Mouse (Mus musculus) hindbrain, embryonic 14.5 days (tissue): ENCODE data around the gene Zbed6. TPM values are rescaled to one million over a fixed set of nuclear protein-coding genes. Genes with fewer than 3 reads are reported as not detected.
A peak's percentile ranks its signal among the peaks of the same experiment; 100 is the strongest.

Source experiments
- ATAC-seq: fragments of 200-750 bp; cut with Nextera tagmentation; 2 replicates; pipeline ENCODE4 v1.8.0; 2017; ENCODE audit warnings: moderate number of reproducible peaks, mild to moderate bottlenecking, moderate TSS enrichment, moderate library complexity; ENCODE audit not compliant: low FRiP score
- DNase-seq: peaks from one replicate; pipeline ENCODE4 v3.0.0-alpha.2; 2015; ENCODE audit warnings: low spot score
- H3K27ac ChIP-seq: fragments of 300-500 bp; sonication (generic); 2 replicates; pipeline ENCODE4 v1.5.1; 2014; ENCODE audit warnings: mild to moderate bottlenecking, moderate library complexity
- H3K27me3 ChIP-seq: fragments of 300-500 bp; sonication (generic); 2 replicates; pipeline ENCODE4 v1.6.1; 2014; ENCODE audit warnings: mild to moderate bottlenecking, low read length, mixed read lengths; ENCODE audit not compliant: control insufficient read depth, insufficient read depth
- H3K36me3 ChIP-seq: fragments of 300-500 bp; sonication (generic); replicated peaks from 2 replicates; pipeline ENCODE4 v1.6.1; 2014; ENCODE audit not compliant: control insufficient read depth, insufficient read depth
- H3K4me1 ChIP-seq: fragments of 300-500 bp; sonication (generic); replicated peaks from 2 replicates; pipeline ENCODE4 v1.6.1; 2014; ENCODE audit warnings: antibody characterized with exemption, low read length, mixed read lengths; ENCODE audit not compliant: control insufficient read depth, insufficient read depth
- H3K4me2 ChIP-seq: fragments of 300-500 bp; sonication (generic); replicated peaks from 2 replicates; pipeline ENCODE4 v1.6.1; 2014; ENCODE audit warnings: mild to moderate bottlenecking, moderate library complexity
- H3K4me3 ChIP-seq: fragments of 300-500 bp; sonication (generic); replicated peaks from 2 replicates; pipeline ENCODE4 v1.5.1; 2014; ENCODE audit warnings: mild to moderate bottlenecking, low read length
- H3K9ac ChIP-seq: fragments of 300-500 bp; sonication (generic); 2 replicates; pipeline ENCODE4 v1.6.1; 2014
- H3K9me3 ChIP-seq: fragments of 300-500 bp; sonication (generic); 2 replicates; pipeline ENCODE4 v1.6.1; 2016; ENCODE audit warnings: low read length; ENCODE audit not compliant: control insufficient read depth
- WGBS: fragments of 180-500 bp; shearing (Covaris S2); extraction: QIAGEN DNeasy Blood & Tissue Kit; methylation state at CpG from one replicate; pipeline ENCODE4 v1.1.7; 2014; 5-methylcytosine and 5-hydroxymethylcytosine counted together
- polyA plus RNA-seq: library from polyadenylated mRNA; unstranded; fragments of >200 nt; fragmentation: Nextera tagmentation; extraction: Ambion mirVana; gene quantifications from 2 replicates; pipeline ENCODE4 v1.2.1, GENCODE M21; 2014

Gene Zbed6
- polyA plus RNA-seq, 1 experiment from 2014 or later, result not detected

- Histone ChIP-seq H3K4me2 (no peak overlapping the region), H3K4me1 (peaks cover 8% of the 10 kb centered on the region), H3K9me3 (no peaks in the 10 kb centered on the region), H3K27ac (no peak overlapping the region), H3K4me3 (no peak overlapping the region), H3K36me3 (peaks cover 33% of the 10 kb centered on the region), H3K27me3 (no peaks in the 10 kb centered on the region), H3K9ac (no peak overlapping the region)
- WGBS, result 58% methylated on average over 6 of the region's 6 CpGs
- ATAC-seq (no peak; the same call in 1 of the 2 replicates), DNase-seq (no peak)
These were observed 50.1 kb downstream of the Zbed6 start for GRCm38 (mm10) chr1:133610601-133611000.

GRCm38 (mm10) chr1:133609771-133610502 lies 50.7 kb downstream of the Zbed6 start, which contains the start of gene Snrpe:
Gene Snrpe, minus strand, starts transcription at chr1:133610291.
- Histone ChIP-seq H3K4me2 (peak within 1 kb of the TSS; percentile 74), H3K27ac (peak within 1 kb of the TSS; percentile 85), H3K4me1 (peaks cover 8% of the 10 kb centered on the region), H3K36me3 (peaks cover 39% of the 10 kb centered on the region), H3K4me3 (peak within 1 kb of the TSS; percentile 71), H3K9me3 (no peaks in the 10 kb centered on the region), H3K9ac (peak within 1 kb of the TSS; percentile 85), H3K27me3 (no peaks in the 10 kb centered on the region)
- ATAC-seq (peak; percentile 97), DNase-seq (peak; percentile 99)
- under 1% methylated on average over 70 of the region's 73 CpGs for WGBS

Other genes starting within 250 kb of the Zbed6 start
- 5.8 and 6.0 TPM in 2 replicates for gene Sox13, start 236.5 kb downstream of the Zbed6 start, polyA plus RNA-seq
- 381 and 468 TPM in 2 replicates for gene Snrpe, start 50.6 kb downstream of the Zbed6 start, polyA plus RNA-seq
- 5.3 and 5.6 TPM in 2 replicates for gene Gm38394, start 433 bp upstream of the Zbed6 start, polyA plus RNA-seq
- gene Lax1, start 29.2 kb upstream of the Zbed6 start, polyA plus RNA-seq, result 0.13 TPM in 1 of 2 replicates, not detected in the other
- 21.1 and 23.3 TPM in 2 replicates for gene Atp2b4, start 140.2 kb upstream of the Zbed6 start, polyA plus RNA-seq
- gene Optc, start 247.1 kb upstream of the Zbed6 start, polyA plus RNA-seq, result 3.2 TPM in 2 replicates